Mouse (Mus musculus) frontal cortex, postnatal 25 days (tissue): ENCODE data around the gene Ifi202b.
"Not testable (repeated sequence)": the region's sequence is repeated elsewhere in the genome, so short reads cannot be mapped to it uniquely, and the experiment has no call there.

ENCODE experiments used
- DNase-seq, 2 experiments: peaks; one replicate each; pipeline ENCODE4 v3.0.0; 2022; ENCODE audit warnings: low spot score in 2 of 2

Ifi202b gene

GRCm38 (mm10) chr1:173982694-173983305, at the start of gene Ifi202b:
Gene Ifi202b, minus strand, starts transcription at chr1:173982744.
- DNase-seq = not testable (repeated sequence)

- DNase-seq = no peak
Measured at GRCm38 (mm10) chr1:174031698-174032097, 49.2 kb upstream of the Ifi202b start, which contains the start of gene Ifi205. Gene Ifi205, minus strand, starts transcription at chr1:174031810.

- not testable (repeated sequence) for DNase-seq
Measured at GRCm38 (mm10) chr1:174007050-174007449, 24.5 kb upstream of the Ifi202b start.

GRCm38 (mm10) chr1:174004352-174005109, 22.0 kb upstream of the Ifi202b start:
- not testable (repeated sequence) for DNase-seq

DNA sequence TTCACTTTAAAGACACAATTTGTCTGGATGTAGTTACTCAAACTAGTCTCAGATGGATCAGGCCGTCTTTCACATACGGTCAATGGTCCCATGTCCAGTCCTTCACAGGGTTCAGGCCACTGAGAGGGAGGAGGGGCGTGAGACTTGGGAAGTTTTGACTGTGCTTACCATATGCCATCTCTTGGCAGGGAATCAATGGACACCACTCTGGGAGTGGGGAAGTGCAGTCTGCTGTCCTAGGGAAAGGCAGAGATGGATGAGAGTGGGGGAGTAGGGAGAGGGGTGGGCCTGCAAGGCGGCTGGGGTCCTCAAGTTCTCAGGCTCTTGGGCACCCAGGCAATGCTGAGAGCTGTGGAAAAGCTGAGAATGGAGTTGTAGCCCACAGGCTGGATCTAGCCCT, 12.5 kb upstream of the Ifi202b start:
- DNase-seq = no peak

GRCm38 (mm10) chr1:173981038-173981437, 1.5 kb downstream of the Ifi202b start:
- DNase-seq = not testable (repeated sequence)

- DNase-seq = no peak
Measured at GRCm38 (mm10) chr1:173977622-173978021, 4.9 kb downstream of the Ifi202b start.

DNA sequence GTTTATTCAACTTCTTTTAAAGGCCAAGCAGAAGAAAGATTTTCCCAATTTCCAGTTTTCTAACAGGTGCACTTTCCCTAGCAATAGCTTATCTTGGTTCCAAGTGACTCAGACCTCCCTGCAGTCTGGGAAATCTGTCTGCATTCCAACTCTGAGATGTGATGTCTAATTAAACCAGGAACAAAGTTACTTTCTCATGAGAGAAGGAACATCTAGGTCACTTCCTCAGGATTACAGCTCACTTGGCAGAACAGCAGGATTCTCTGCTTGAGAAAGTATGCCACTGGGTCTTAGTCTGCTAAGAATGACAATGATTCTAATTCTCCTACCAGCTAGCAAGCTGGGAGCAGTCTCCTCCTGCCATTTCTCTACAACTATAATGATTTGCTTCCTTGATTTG, 9.4 kb downstream of the Ifi202b start:
- no peak for DNase-seq

GRCm38 (mm10) chr1:173961491-173961890, 21.1 kb downstream of the Ifi202b start:
- DNase-seq = not testable (repeated sequence)

- DNase-seq = not testable (repeated sequence)
Measured at GRCm38 (mm10) chr1:173959998-173960397, 22.5 kb downstream of the Ifi202b start.

DNA sequence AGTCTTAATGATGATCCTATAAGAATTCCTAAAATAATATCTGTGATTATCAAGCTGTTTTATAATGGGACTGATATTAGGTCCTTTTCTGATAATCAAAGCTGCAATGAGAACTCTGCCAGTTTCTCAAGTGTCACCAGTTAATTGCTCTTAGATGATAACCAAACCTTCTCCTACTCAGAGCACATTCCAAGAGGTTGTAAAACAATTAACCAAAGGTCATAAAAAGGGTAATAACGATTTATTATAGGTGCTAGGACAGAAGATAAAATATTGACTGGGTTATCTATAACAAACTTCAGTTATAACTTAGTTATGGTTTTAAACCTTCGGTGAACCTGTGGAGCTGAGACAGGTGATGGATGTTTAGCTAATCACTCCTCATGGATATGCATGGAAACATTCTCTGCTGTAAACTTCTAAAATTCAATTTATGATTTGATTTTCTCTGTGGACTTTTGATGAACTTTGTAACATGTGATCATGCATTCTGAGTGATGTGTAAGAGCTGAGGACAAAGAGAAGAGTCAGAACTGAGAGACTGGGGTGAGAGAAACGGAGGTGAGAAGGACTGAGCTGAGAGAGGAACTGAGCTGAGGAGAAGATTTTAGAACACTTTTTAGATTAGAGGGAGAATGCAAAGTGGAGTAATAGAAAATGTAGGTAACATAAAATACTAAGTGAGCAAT, 26.6 kb downstream of the Ifi202b start:
- DNase-seq = not testable (repeated sequence)

- no peak for DNase-seq
Measured at GRCm38 (mm10) chr1:173955071-173955796, 27.3 kb downstream of the Ifi202b start.

- no peak for DNase-seq
Measured at GRCm38 (mm10) chr1:173953563-173953962, 29.0 kb downstream of the Ifi202b start.

GRCm38 (mm10) chr1:173949044-173949443, 33.5 kb downstream of the Ifi202b start:
- DNase-seq = not testable (repeated sequence)

DNA sequence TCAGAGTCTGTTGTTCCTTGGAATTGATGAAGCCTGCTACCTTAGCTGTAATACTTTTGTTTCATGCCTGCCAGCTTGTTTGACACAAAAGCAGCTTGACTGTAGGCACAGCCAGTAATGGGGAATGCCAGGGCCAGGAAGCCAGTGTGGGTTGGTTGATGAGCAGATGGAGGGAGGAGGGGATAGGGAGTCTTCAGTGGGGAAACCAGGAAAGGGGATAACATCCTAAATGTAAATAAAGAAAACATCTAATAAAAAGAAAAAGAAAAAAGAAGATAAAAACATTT, 39.8 kb downstream of the Ifi202b start:
- DNase-seq = not testable (repeated sequence)

DNA sequence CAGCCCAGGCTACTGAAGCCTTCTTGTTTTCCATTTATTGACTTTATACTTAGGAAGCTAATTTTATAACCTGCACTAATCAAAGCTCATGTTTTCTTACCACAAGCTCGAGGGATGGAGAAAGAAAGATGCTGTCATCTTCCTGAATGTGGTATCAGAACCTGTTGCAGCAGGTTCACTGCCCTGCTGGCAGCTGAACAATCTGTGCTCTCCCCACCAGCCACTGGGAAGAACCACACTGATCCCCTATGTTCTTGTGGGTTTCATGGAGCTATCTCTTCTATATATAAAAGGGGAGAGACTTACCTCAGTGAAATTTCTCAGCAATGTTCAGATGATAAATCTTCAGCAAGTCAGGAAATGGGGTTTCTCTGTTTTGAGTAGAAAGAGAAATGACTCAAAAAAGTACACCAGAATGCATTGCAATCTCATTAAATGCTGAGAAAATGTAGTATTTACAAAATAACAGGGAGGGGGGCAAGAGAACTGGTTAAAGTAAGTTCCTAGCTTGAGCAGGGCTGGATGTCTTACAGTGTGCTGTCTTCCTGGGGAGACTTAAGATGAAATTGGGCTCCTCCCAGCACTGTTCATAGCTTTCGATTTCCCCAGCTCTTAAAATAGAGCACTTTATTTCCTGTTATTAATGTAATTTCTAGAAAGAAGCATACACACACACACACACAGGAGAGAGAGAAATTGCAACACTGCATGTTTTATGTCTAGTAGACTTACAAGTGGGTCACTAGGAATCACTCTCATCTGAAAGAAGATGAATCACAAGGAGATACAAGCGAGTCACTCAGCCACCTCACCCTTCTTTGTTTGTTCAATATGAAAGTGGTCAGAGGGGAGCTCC, 40.4 kb downstream of the Ifi202b start, which contains the start of the genes Mndal and Ifi203:
Mndal (minus strand) TSS at position 568 of the 856 bp plus-strand sequence.
Ifi203 (minus strand) TSS at position 749 of the 856 bp plus-strand sequence.
- DNase-seq = not testable (repeated sequence)

DNA sequence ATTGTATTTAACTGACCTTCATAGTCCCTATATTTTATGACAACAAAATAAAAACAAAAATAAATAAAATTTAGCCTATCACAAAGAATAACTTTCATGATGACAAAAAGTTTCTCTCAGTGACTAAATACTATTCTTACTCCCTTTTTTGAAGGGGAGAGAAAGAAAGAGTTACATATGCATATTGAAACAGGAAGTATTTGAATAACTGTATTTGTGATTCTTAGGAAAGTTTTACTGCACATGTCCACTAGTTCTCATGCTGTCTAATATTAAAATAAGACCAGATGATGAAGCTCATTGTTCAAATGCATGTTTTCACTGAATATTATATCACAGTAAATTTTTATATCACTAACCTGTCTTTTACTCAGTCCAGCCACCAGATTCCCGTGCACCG, 41.0 kb downstream of the Ifi202b start:
- DNase-seq = not testable (repeated sequence)

DNA sequence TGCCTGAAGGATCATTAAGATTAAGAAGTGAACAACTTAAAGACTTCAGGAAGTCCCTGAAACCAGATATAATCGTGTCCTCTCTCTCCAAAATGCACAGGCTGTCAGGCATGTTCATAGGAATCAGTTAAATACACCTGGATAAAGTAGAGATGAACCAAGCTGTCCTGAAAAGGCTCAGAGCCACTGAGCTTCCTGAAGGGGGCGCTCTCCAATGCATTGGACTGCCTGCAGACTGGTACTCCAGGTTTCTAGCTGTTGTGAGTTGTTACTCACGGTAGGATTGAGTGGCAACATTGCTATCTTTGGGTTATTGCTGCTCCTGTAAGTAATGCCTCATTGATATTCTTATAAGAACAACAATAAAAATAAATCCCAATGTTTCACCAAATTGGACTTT, 63.3 kb downstream of the Ifi202b start:
- not testable (repeated sequence) for DNase-seq

- no peak for DNase-seq
Measured at GRCm38 (mm10) chr1:173914559-173914958, 68.0 kb downstream of the Ifi202b start.

- DNase-seq = not testable (repeated sequence)
Measured at GRCm38 (mm10) chr1:173913256-173913791, 69.2 kb downstream of the Ifi202b start.
